In genomic region chr5:37035896-37036295, GRCm38 (mm10) we compare ENCODE assay signal across 34 mouse cellular contexts. TPM values are rescaled to one million over a fixed set of nuclear protein-coding genes. Genes with fewer than 3 reads are reported as not detected.
DNase-seq lines count a peak whose midpoint lies in the region; ATAC-seq and TF ChIP-seq lines count a peak whose summit lies in the region.
"Had no signal": no experiment of that assay in that cellular context is flagged by ENCODE, and none has a peak within 500 bp of the region (broad histone marks: within the 10 kb centered on the region; RNA-seq: fewer than 3 reads in every experiment).

No protein-coding gene starts in this region.

- H3K36me3 ChIP-seq in midbrain, postnatal 0 days (ENCODE audit: insufficient read depth, low read length), result no peaks in the 10 kb centered on the region
- H3K36me3 ChIP-seq in midbrain, embryonic 16.5 days (ENCODE audit: control insufficient read depth, insufficient read depth, low read length), result no peaks in the 10 kb centered on the region
- H3K36me3 ChIP-seq: embryonic facial prominence, embryonic 12.5 days; hindbrain, embryonic 13.5 days; limb, embryonic 10.5 days; limb, embryonic 15.5 days; liver, embryonic 13.5 days; midbrain, embryonic 12.5 days; stomach, embryonic 15.5 days had no signal

- WGBS in midbrain, postnatal 0 days, result 75% methylated on average over 6 of the region's 6 CpGs
- WGBS in midbrain, embryonic 16.5 days, result 84% methylated on average over 6 of the region's 6 CpGs

- peak overlapping the region; percentile 83 for H3K27ac ChIP-seq in layer of hippocampus, adult 2 months
- H3K27ac ChIP-seq in midbrain, postnatal 0 days (ENCODE audit: low read depth, low read length), result no peak overlapping the region
- no peak overlapping the region for H3K27ac ChIP-seq in midbrain, embryonic 16.5 days (ENCODE audit: low read length)
- 0 out of 2 replicates have a peak overlapping the region, but pooled peaks have one; percentile 10 for H3K27ac ChIP-seq in cortical plate, adult 2 months (ENCODE audit: insufficient read depth, low read length)
- H3K27ac ChIP-seq: embryonic facial prominence, embryonic 12.5 days; gastrocnemius, adult 2 months; hindbrain, embryonic 13.5 days; limb, embryonic 10.5 days; limb, embryonic 15.5 days; liver, embryonic 13.5 days; midbrain, embryonic 12.5 days; stomach, embryonic 15.5 days had no signal

- TF ChIP-seq CTCF in layer of hippocampus, adult 2 months (conservative IDR thresholded peaks at IDR 0.05), result no peak
- TF ChIP-seq CTCF in midbrain, postnatal 0 days (IDR thresholded peaks at IDR 0.05), result no peak
- no peak for TF ChIP-seq CTCF in cortical plate, adult 2 months (IDR thresholded peaks at IDR 0.05; ENCODE audit: extremely low read depth, insufficient read depth, low read length)

- no peak overlapping the region for H3K4me3 ChIP-seq in layer of hippocampus, adult 2 months
- H3K4me3 ChIP-seq in midbrain, postnatal 0 days (ENCODE audit: low read depth, low read length), result no peak overlapping the region
- no peak overlapping the region for H3K4me3 ChIP-seq in midbrain, embryonic 16.5 days (ENCODE audit: low read depth, low read length)
- H3K4me3 ChIP-seq in cortical plate, adult 2 months (ENCODE audit: insufficient read depth, low read length), result no peak overlapping the region
- H3K4me3 ChIP-seq: embryonic facial prominence, embryonic 12.5 days; gastrocnemius, adult 2 months; hindbrain, embryonic 13.5 days; limb, embryonic 10.5 days; limb, embryonic 15.5 days; liver, embryonic 13.5 days; megakaryocyte, embryonic 14.5 days; midbrain, embryonic 12.5 days; stomach, embryonic 15.5 days had no signal

- no peak overlapping the region for H3K4me2 ChIP-seq in midbrain, postnatal 0 days (ENCODE audit: low read depth, low read length, poor library complexity, severe bottlenecking)
- no peak overlapping the region for H3K4me2 ChIP-seq in midbrain, embryonic 16.5 days (ENCODE audit: low read length)
- H3K4me2 ChIP-seq: embryonic facial prominence, embryonic 12.5 days; heart, embryonic 11.5 days; hindbrain, embryonic 13.5 days; limb, embryonic 15.5 days; liver, embryonic 13.5 days; midbrain, embryonic 12.5 days; stomach, embryonic 15.5 days had no signal

- no peaks in the 10 kb centered on the region for H3K27me3 ChIP-seq in midbrain, postnatal 0 days (ENCODE audit: insufficient read depth, low read length)
- no peaks in the 10 kb centered on the region for H3K27me3 ChIP-seq in midbrain, embryonic 16.5 days (ENCODE audit: control insufficient read depth, insufficient read depth, low read depth, low read length)
- H3K27me3 ChIP-seq: stomach, embryonic 15.5 days had no signal

- H3K9ac ChIP-seq in midbrain, postnatal 0 days (replicated peaks; ENCODE audit: low read length, poor library complexity, severe bottlenecking), result no peak overlapping the region
- H3K9ac ChIP-seq in midbrain, embryonic 16.5 days (ENCODE audit: low read depth, low read length), result no peak overlapping the region
- H3K9ac ChIP-seq: embryonic facial prominence, embryonic 12.5 days; hindbrain, embryonic 13.5 days; limb, embryonic 15.5 days; liver, embryonic 13.5 days; midbrain, embryonic 12.5 days; stomach, embryonic 15.5 days had no signal

- H3K4me1 ChIP-seq in midbrain, postnatal 0 days (ENCODE audit: insufficient read depth, low read length), result no peaks in the 10 kb centered on the region
- H3K4me1 ChIP-seq in midbrain, embryonic 16.5 days (ENCODE audit: control insufficient read depth, insufficient read depth, low read length), result peaks cover 3% of the 10 kb centered on the region; the same call in 1 of the 2 replicates
- H3K4me1 ChIP-seq in cortical plate, adult 2 months (ENCODE audit: control insufficient read depth, insufficient read depth, low read length), result peaks cover 8% of the 10 kb centered on the region
- H3K4me1 ChIP-seq: embryonic facial prominence, embryonic 12.5 days; limb, embryonic 10.5 days; limb, embryonic 15.5 days; liver, embryonic 13.5 days; midbrain, embryonic 12.5 days; stomach, embryonic 15.5 days had no signal

- no peak for ATAC-seq in midbrain, postnatal 0 days (ENCODE audit: low FRiP score)
- no peak for ATAC-seq in midbrain, embryonic 16.5 days
- ATAC-seq: forebrain, embryonic 14.5 days; intestine, postnatal 0 days; lung, postnatal 0 days; Patski had no signal

- TF ChIP-seq POLR2A in cortical plate, adult 2 months (IDR thresholded peaks at IDR 0.05; ENCODE audit: extremely low read depth, insufficient read depth, low read length), result no peak

- H3K9me3 ChIP-seq in midbrain, postnatal 0 days (ENCODE audit: low read length), result no peaks in the 10 kb centered on the region
- H3K9me3 ChIP-seq in midbrain, embryonic 16.5 days (replicated peaks; ENCODE audit: control insufficient read depth, low read length, poor library complexity, severe bottlenecking), result no peaks in the 10 kb centered on the region
- H3K9me3 ChIP-seq: embryonic facial prominence, embryonic 12.5 days; hindbrain, embryonic 13.5 days; limb, embryonic 10.5 days; limb, embryonic 15.5 days; liver, embryonic 13.5 days; midbrain, embryonic 12.5 days; stomach, embryonic 15.5 days had no signal

- DNase-seq in cerebellum, adult 9-11 months, result peak; percentile 47
- no peak for DNase-seq in cerebellum, adult 9-10 months
- DNase-seq in layer of hippocampus, adult 2 months (ENCODE audit: low spot score in 2 of 2), result no peak
- no peak for DNase-seq in layer of hippocampus, adult 9-11 months
- DNase-seq in midbrain, postnatal 0 days (ENCODE audit: low spot score), result peak; percentile 26
- no peak for DNase-seq in thymus, postnatal 36 days
- DNase-seq: adrenal gland, postnatal 10 days; embryo, embryonic 11 days; gastrocnemius, adult 2 months; gastrocnemius, postnatal 36 days; heart, adult 18-20 months; heart, postnatal 36 days; kidney, adult 9 months; kidney, postnatal 10 days; liver, embryonic 13.5 days; lung, adult 18-20 months; lung, postnatal 4 days; right cerebral cortex, postnatal 14 days had no signal

RNA-seq across cellular contexts. Expression of gene Wfs1, which starts 46.9 kb away (rescaled TPM):
- total RNA-seq in layer of hippocampus, adult 2 months (2021), result 100 to 1,000 TPM; 133 to 144 TPM
- 11.3 and 14.0 TPM in 2 replicates for total RNA-seq in midbrain, postnatal 0 days (2014; rRNA removed)
- polyA plus RNA-seq in midbrain, postnatal 0 days (2015; fragmentation: Nextera tagmentation; extraction: Ambion mirVana), result 11.9 and 12.8 TPM in 2 replicates
- polyA plus RNA-seq in midbrain, embryonic 16.5 days (2015; fragmentation: Nextera tagmentation; extraction: Ambion mirVana), result 10.3 and 11.1 TPM in 2 replicates
- polyA plus RNA-seq in cortical plate, adult 2 months (2012; rRNA removed), result 39.5 and 46.2 TPM in 2 replicates
- total RNA-seq: MEL had no signal

RNA-seq across cellular contexts. Expression of gene Gm1043, which starts 49.3 kb away (rescaled TPM):
- total RNA-seq in layer of hippocampus, adult 2 months (2021), result 10 to 100 TPM; 31.8 to 33.1 TPM
- total RNA-seq in midbrain, postnatal 0 days (2014; rRNA removed), result 19.4 and 29.5 TPM in 2 replicates
- 1.2 and 1.6 TPM in 2 replicates for polyA plus RNA-seq in midbrain, postnatal 0 days (2015; fragmentation: Nextera tagmentation; extraction: Ambion mirVana)
- 2.3 and 3.0 TPM in 2 replicates for polyA plus RNA-seq in midbrain, embryonic 16.5 days (2015; fragmentation: Nextera tagmentation; extraction: Ambion mirVana)
- polyA plus RNA-seq in cortical plate, adult 2 months (2012; rRNA removed), result 18.4 and 20.1 TPM in 2 replicates
- total RNA-seq: gastrocnemius, adult 2 months; gastrocnemius, postnatal 36 days; heart, postnatal 36 days; MEL had no signal
- polyA plus RNA-seq: embryonic facial prominence, embryonic 12.5 days; heart, embryonic 11.5 days; heart, embryonic 16.5 days; limb, embryonic 10.5 days; liver, embryonic 13.5 days; lung, postnatal 0 days; Patski had no signal

Comparison
In these comparisons a context has a peak if more than half of its experiments do, and no peak if none do; other contexts are left out.
1. DNase-seq: peak in cerebellum, adult 9-11 months (single experiment) and midbrain, postnatal 0 days (single experiment); none in cerebellum, adult 9-10 months (single experiment), layer of hippocampus, adult 2 months (0 of 2), layer of hippocampus, adult 9-11 months (single experiment) and thymus, postnatal 36 days (0 of 2).
2. H3K27ac ChIP-seq: peak in layer of hippocampus, adult 2 months (single experiment) and cortical plate, adult 2 months (single experiment); none in midbrain, postnatal 0 days (single experiment) and midbrain, embryonic 16.5 days (single experiment).